Mouse (Mus musculus): ENCODE data around the gene Apopt1. TPM values are rescaled to one million over a fixed set of nuclear protein-coding genes. Genes with fewer than 3 reads are reported as not detected.
A peak's percentile ranks its signal among the peaks of the same experiment; 100 is the strongest.

The Apopt1 gene
- total RNA-seq, 2 experiments from 2014 or later: 37.0 to 40.0 TPM

DNA sequence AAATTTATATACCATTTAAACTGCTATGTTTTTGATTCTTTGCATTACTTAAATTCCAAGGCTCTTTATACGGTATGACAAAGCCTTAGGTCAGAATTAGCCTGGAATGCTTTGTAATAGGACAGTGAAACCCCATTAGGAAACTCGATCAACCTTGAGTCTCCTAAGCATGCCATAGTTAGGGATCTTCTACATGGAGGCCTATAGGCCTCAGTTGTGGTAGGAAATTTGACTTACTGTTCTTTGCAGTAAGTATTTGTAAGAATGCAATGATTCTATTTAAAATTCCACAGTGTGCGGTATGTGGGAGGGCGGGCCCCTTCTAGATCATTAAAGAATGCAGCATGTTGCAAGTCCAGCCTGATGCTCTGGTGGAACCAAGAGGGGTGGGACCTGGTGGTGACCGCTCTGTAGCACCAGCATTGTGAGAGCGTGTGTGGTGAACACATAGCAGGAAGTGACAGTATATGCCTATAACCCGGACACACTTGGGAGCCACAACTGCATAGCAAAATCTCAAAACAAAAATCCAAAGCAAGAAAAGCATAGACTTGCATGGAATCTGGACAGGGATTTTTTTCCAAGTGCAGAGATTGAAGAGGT is 47.3 kb downstream of the Apopt1 start:
- intact Hi-C loops (cut with DNase I): no loop called here
- DNase-seq (ENCODE audit: low spot score in 2 of 2): no peak

GRCm38 (mm10) chr12:111762620-111763280 is 49.7 kb downstream of the Apopt1 start:
- intact Hi-C loops (cut with DNase I): no loop called here
- DNase-seq (ENCODE audit: low spot score in 2 of 2): peak in 1 of 2 experiments; percentile 77

DNA sequence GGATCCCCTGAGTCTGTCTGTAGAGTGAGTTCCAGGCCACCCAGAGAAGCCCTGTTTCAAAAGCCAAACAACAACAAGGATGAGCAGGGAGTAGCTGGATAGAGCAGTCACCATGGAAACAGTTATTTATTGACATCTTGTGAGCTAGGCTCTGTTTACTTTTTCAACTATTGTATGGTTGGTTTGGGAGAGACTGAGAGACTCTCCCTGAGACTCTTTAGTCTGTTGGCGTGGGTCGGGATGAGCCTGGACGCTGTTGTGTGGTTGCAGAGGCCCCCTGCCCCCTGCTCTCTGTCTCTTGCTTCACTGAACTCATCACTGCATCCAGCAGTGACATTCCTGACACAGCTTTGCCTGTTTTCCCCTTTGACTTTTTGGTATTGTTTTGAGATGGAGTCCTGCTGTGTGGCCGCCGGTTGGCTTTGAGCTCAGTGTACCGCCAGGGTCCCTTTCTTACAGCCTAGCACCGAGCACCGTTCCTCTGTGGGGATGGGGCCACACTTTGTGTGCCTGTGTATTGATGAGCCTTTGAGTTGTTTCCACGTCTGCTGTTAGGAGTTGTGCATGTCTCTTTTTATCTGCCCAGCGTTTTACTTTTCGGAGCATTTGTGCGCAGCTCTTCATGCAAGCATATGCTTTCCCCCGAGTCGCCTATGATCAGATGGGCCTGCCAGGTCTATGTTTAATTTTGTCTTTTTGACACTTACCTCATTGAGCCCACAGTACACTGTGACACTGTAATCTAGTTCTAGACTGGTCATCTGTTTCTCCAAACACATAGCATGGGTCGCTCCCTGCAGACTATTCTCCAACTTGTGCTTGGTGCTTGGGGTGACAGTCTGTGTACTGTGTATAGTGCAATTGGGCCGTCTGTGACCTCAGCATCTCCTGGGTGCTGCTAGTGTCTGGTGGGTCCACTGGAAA is 53.5 kb downstream of the Apopt1 start:
- intact Hi-C loops (cut with DNase I): no loop called here

DNA sequence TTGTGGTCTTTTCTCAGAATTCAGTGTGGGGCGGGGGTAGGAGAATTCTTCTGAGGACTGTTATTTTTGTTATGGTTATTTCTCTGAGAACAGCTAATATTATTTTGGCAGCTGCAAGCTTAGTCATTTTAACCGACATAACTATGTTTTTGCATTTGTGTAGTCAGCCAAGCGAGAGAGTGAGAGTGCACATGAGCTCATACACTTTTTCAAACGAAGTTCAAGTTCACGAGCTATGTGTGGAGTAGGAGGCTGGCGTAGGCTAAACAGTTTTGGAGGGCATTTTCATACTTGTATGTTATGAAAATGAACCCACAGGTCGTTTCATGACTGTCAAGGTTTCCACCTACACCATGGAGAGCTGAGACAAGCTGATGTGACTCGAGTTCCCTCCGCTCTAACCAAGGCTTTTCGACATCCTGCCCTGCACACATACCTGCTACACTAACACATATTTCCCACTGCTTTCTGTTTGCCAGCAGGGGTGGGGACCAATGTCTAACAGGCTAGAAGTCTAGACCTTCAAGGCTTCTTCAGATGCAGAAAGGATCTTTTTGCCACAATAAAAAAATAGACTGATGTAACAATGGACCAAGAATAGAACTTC is 55.4 kb downstream of the Apopt1 start:
- no peak for DNase-seq (ENCODE audit: low spot score in 2 of 2)
- intact Hi-C loops (cut with DNase I): no loop called here

More for the DNA sequence above, 53.5 kb downstream of the Apopt1 start:
- peak in 1 of 2 experiments; percentile 41 for DNase-seq (ENCODE audit: low spot score in 2 of 2)

- intact Hi-C loops (cut with DNase I): no loop called here
- peak in 1 of 2 experiments; percentile 31 for DNase-seq (ENCODE audit: low spot score in 2 of 2)
Observed at GRCm38 (mm10) chr12:111769306-111769705, 56.2 kb downstream of the Apopt1 start.

- intact Hi-C loops (cut with DNase I): no loop called here
- no peak for DNase-seq (ENCODE audit: low spot score in 2 of 2)
Observed at GRCm38 (mm10) chr12:111769816-111770577, 56.9 kb downstream of the Apopt1 start.

DNA sequence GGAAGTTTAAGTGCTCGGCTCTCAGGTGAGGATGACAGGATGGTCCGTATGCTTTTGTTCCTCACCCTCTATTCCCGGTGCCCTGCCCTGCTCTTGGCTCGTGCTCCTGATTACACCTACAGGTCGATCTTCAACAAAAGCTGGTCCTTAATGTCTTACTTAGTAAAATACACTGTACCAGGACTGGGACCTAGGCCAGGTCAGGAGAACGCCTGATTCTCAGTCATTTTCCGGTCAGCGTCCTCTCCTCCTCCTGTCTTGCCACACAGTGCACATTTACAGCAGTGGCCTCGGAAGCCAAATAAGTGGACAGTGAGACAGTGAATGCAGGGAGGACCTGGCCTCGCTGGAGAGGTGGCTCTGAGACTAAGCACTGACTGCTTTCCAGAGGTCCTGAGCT is 57.6 kb downstream of the Apopt1 start:
- intact Hi-C loops (cut with DNase I): no loop called here

DNA sequence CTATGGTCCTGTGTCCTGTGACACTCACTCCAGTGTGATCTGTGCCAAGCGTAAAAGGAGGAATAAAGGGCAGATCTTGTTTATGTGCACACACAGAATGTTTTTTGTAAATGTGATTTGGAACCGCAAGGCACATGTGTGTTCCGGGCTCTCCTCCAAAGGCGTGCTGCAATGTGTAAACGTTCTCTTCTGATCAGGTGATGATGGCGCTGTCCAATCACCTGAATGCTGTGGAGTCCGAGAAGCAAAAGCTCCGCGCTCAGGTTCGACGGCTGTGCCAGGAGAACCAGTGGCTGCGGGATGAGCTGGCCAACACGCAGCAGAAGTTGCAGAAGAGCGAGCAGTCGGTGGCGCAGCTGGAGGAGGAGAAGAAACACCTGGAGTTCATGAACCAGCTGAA is 61.1 kb downstream of the Apopt1 start:
- intact Hi-C loops (cut with DNase I): no loop called here
- no peak for DNase-seq (ENCODE audit: low spot score in 2 of 2)

More for the DNA sequence above, 57.6 kb downstream of the Apopt1 start:
- DNase-seq (ENCODE audit: low spot score in 2 of 2): no peak

GRCm38 (mm10) chr12:111774845-111775244 is 61.8 kb downstream of the Apopt1 start:
- intact Hi-C loops (cut with DNase I): no loop called here
- no peak for DNase-seq (ENCODE audit: low spot score in 2 of 2)

DNA sequence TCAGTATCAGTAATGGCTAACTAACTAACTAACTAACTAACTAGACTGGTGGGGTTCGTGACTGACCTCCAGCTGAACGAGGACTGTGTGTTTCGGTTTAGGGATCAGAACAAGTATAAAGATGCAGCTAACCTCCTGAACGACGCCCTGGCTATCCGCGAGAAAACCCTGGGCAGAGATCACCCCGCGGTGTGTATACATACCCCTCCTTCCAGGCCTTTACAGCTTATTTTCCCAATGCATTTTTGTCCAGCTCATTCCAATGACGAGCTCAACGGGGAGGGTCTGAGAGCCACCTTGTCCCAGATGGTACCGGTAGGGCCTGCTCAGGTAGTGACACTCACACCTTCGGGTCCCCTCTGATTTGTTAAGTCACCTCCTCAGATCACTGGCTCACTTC is 64.9 kb downstream of the Apopt1 start:
- DNase-seq (ENCODE audit: low spot score in 2 of 2): no peak
- intact Hi-C loops (cut with DNase I): no loop called here

DNA sequence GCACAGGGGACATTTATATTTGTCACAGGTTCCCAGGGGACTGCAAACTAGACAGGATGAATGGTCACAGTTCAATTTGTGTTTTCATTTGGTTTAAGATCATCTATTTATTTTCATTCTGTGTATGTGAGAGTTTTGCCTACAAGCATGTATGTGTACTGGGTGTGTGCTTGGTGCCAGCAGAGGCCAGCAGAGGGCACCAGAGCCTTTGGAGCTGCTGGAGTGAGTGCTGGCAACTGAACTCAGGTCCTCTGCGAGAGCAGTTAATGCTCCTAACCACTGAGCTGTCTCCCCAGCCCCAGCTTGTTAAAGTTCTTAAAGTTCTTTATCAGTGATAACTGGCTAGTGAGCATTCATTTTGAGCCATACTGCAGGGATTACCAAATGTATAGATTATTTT is 66.5 kb downstream of the Apopt1 start:
- intact Hi-C loops (cut with DNase I): no loop called here
- DNase-seq (ENCODE audit: low spot score in 2 of 2): no peak

DNA sequence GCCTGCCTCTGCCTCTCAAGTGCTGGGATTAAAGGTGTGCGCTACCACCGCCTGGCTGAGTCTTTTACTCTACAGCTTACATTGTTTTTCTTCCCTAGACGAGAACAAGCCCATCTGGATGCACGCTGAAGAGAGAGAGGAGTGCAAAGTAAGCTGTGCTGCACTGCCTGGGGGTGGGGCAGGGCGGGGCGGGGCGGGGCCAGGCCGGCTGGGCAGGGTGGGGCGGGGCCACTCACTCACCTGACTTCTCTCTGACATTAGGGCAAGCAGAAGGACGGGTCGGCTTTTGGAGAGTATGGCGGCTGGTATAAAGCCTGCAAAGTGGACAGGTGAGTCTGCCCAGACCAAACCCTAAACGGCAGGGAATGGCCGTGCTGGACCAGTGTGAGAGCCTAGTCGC is 72.1 kb downstream of the Apopt1 start:
- DNase-seq (ENCODE audit: low spot score in 2 of 2): no peak

DNA sequence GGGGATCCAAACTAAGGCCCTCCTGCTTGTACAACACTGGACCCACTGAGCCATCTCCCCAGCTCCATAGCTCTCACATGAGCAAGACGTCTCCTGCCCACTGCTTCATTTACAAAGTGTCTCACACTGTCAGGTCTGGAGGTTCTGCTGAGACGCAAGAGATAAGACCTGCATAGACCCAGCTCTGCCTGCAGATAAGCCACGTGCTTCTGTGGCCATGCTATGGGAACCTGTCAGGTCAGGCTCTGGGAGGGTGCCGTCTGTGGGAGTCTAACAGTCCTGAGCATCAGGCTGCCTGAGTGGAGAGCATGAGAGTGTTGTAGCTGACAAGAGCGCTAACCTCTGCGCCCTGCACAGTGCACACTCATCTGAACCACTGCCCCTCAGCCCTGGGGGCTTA is 74.0 kb downstream of the Apopt1 start:
- DNase-seq (ENCODE audit: low spot score in 2 of 2): no peak
- intact Hi-C loops (cut with DNase I): loop anchor here (2.0 kb wide), 1 partner anchor 14 kb away; no protein-coding TSS in a partner anchor

More for the DNA sequence above, 72.1 kb downstream of the Apopt1 start:
- intact Hi-C loops (cut with DNase I): no loop called here

DNA sequence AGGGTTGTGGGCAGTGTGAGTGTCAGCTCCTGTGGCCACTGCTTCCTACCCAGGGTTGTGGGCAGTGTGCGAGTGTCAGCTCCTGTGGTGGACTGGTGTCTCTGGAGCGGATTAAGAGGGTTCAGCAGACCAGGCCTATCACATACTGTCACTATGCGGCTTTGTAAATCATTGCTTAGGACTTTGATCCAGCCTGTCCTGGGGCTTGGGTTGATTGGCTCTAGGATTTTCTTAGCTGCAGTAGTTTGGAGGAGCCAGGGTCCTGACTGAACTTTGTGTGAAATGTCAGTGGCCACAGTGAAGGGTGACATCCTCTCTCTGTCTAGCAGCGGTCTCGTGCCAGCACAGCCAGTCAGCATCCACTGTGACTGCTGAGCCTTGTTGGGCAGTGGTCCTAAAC is 77.0 kb downstream of the Apopt1 start:
- intact Hi-C loops (cut with DNase I): no loop called here
- DNase-seq (ENCODE audit: low spot score in 2 of 2): no peak

- intact Hi-C loops (cut with DNase I): no loop called here
- DNase-seq (ENCODE audit: low spot score in 2 of 2): no peak
Observed at GRCm38 (mm10) chr12:111790631-111791030, 77.6 kb downstream of the Apopt1 start.

GRCm38 (mm10) chr12:111791474-111792104 is 78.5 kb downstream of the Apopt1 start:
- intact Hi-C loops (cut with DNase I): no loop called here
- peak in 1 of 2 experiments; percentile 76 for DNase-seq (ENCODE audit: low spot score in 2 of 2)

GRCm38 (mm10) chr12:111794102-111794501 is 81.0 kb downstream of the Apopt1 start:
- intact Hi-C loops (cut with DNase I): no loop called here
- peak in 1 of 2 experiments; percentile 74 for DNase-seq (ENCODE audit: low spot score in 2 of 2)

DNA sequence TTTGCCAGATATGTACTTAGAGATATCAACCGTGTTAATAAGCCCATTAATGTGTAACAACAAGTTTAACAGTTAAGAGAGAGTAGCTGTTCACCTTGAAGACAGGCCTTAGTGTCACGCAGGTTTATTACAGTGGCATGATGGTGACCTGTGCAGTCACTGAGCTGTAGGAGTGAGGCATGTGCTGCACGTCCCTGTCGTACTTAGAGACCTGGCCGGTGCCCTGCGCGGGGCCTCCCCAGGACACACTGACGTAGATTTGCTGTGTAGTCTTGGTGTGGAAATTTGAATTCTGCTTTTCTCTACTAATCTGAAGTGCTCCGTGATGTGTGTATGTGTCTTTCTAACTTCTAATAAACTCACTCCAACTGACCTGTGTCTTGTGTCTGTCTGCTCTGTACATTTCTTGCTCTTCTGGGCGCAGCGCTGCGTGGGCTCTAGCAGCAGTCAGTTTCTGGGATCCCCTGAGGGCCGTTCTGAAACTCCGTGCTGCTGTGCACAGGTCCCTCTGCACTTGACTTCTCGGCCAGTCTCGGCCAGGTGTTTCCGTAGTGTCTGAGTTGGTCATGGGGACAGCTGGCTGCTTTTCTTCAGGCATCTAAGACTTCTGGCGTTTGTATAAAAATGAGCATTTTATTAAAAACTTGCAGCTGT is 81.6 kb downstream of the Apopt1 start:
- no peak for DNase-seq (ENCODE audit: low spot score in 2 of 2)
- intact Hi-C loops (cut with DNase I): no loop called here

Measured in left cerebral cortex, postnatal 25 days (tissue).